Mouse (Mus musculus): ENCODE measurements at regions not wholly inside any gene's neighbourhood (a gene's known extent, or its start where the extent isn't known, plus 50 kb on each side); places are given as distances from the start of the nearest gene placed in this dataset.

Small RNA genes lying in the stretch of these regions (microRNA-seq; reads per million reads assigned to microRNA genes)
- gene Mir221 (4,035 to 6,210 reads per million in 2 experiments), gene Mir222 (212 to 780 reads per million in 2 experiments)
